Mouse (Mus musculus): ENCODE data around the gene Map1lc3b.

Map1lc3b gene

GRCm38 (mm10) chr8:121590203-121591177 is at the start of gene Map1lc3b:
Gene Map1lc3b (plus strand): TSS chr8:121590361.
- DNase-seq (ENCODE audit: low read depth, low spot score), result peak; percentile 80

DNA sequence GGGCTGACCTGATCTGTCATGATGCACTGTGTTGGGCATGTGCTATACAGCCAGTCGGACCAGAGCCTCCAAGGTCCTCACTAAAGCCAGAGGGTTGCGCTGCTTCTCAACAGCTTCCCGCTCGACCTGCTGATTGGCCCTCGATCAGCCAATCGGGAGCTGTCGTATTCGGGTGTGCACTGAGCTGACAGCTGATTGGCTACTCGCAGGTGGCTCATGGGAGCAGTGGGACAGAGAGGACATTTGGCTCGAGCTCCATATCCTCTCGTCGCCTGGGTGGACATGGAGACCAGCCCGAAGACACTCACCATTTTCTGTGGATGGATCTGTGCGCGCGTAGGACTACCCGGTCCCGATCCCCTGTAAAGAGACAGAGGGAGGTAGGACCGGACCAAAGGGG is 48.3 kb upstream of the Map1lc3b start:
- DNase-seq (ENCODE audit: low read depth, low spot score), result no peak

GRCm38 (mm10) chr8:121542901-121543300 is 47.3 kb upstream of the Map1lc3b start:
- no peak for DNase-seq (ENCODE audit: low read depth, low spot score)

- DNase-seq (ENCODE audit: low read depth, low spot score), result no peak
Observed at GRCm38 (mm10) chr8:121544276-121544785, 45.8 kb upstream of the Map1lc3b start, which contains the start of gene 1700018B08Rik. Gene 1700018B08Rik (minus strand): TSS chr8:121544320.

- no peak for DNase-seq (ENCODE audit: low read depth, low spot score)
Observed at GRCm38 (mm10) chr8:121544936-121545335, 45.2 kb upstream of the Map1lc3b start.

DNA sequence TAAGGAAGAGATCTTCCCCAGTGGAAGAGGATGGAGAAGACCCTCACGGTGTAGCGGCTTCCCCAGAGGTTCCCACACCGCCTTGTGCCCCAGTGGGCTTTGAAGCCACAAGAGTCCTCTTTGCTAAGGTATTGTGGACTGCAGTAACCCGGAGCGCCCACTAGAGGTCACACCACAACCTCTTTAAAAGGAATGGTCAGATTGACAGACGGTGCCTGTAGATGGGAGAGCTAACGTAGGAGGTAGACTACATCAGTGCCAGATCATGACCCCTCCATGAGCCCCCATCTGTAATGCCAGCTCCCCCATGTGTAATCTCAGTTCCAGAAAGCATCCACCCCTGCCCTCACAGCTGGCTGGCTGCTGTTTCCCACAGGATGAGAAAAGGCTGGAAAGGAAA is 43.0 kb upstream of the Map1lc3b start:
- DNase-seq (ENCODE audit: low read depth, low spot score), result peak; percentile 75

DNA sequence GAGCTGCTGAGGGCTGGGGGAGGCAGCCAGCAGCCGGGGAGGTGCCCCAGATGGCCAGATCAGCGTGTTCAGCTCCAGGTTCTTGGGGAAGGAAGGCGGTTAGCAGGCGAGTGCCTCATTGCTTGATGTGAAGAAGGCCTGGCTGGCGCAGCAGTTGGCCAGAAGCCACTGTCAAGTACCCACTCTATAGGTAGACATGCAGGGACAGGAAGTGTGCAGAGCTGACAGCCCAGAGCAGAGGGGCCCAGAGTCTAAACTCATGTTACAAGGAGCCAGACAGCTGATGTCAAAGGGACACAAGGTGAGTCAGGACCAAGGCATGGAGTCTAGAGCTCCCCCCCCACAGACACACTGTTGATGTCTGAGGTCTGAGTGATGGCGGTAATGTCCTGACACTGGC is 40.1 kb upstream of the Map1lc3b start:
- DNase-seq (ENCODE audit: low read depth, low spot score), result no peak

DNA sequence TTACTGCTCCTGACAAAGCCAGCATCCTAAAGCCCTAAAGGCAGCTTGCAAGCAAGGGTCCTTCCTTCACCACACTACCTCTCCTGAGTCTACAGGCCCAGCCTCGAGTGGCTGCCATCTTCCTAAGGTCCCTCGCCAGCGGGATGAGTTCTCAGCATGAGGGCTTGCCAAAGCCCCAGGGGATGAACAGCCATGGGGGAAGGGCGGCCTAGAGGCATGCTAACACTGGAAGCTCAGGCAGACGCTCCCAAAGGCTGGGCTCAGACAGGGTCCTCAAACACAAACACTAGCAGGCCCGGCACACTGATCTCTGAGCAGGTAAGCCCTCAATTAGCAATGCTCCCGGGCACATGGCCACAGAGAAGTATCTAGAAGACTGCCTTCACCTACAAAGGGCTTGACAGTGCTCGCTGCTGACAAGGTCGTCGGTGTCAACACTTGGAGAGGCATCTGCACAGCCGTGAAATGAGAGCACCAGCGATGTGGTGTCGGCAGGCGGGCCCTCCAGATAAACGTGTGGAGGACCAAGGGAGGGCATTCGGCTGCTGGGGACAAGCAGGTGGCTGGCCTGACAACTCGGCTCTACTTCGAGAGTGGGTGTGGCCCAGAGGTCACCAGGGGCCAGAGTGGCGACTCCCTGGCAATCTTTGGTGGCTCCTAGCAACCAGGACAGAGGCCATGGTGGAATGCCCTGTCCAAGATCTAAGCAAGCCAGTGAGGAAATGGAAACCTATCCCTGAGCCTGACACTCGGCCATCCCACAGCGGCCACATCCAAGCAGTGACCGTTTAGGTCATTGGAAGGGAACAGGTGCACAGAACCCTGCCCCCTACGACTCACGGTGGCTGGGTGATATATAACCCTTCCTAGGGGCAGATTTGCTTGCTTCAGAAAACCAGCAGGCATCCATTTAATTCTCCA is 38.8 kb upstream of the Map1lc3b start:
- DNase-seq (ENCODE audit: low read depth, low spot score), result no peak

DNA sequence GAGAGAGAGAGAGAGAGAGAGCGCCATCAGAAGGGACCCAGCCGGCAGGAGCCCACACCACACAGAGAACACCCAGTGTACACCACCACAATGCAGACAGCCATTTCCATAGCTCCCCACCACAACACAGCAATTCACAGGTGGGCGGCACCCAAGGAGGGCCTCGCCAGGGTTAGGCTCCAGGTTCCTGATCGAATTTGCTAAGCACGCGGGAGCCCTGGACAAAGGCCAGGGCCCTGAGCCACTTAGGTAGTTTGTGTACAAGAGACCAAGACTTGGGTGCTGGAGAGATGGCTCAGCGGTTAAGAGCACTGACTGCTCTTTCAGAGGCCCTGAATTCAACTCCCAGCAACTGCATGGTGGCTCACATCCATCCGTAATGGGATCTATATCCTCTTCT is 37.7 kb upstream of the Map1lc3b start:
- no peak for DNase-seq (ENCODE audit: low read depth, low spot score)

- DNase-seq (ENCODE audit: low read depth, low spot score), result no peak
Observed at GRCm38 (mm10) chr8:121553831-121554475, 36.2 kb upstream of the Map1lc3b start.

- no peak for DNase-seq (ENCODE audit: low read depth, low spot score)
Observed at GRCm38 (mm10) chr8:121557746-121558145, 32.4 kb upstream of the Map1lc3b start.

GRCm38 (mm10) chr8:121558538-121558937 is 31.6 kb upstream of the Map1lc3b start:
- no peak for DNase-seq (ENCODE audit: low read depth, low spot score)

DNA sequence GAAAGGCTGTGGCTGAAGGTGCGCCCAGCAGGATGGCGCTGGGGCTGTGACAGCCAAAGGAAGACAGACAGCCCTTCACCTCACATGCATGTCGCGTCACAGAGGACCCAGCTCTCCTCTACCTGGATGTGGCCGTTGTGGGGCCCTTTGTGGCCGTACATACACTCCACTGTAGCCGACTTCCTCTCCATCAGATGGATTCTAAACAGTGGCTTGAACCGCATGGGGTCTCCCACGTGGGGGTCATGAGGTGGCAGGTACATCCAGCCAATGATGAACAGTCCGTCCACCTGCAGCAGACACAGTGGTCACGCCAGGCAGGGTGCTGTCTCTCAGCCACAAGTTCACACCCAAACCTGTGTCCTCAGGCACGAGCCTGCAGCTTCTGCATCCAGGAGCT is 30.4 kb upstream of the Map1lc3b start:
- DNase-seq (ENCODE audit: low read depth, low spot score), result no peak

GRCm38 (mm10) chr8:121560432-121561100 is 29.6 kb upstream of the Map1lc3b start:
- DNase-seq (ENCODE audit: low read depth, low spot score), result no peak

DNA sequence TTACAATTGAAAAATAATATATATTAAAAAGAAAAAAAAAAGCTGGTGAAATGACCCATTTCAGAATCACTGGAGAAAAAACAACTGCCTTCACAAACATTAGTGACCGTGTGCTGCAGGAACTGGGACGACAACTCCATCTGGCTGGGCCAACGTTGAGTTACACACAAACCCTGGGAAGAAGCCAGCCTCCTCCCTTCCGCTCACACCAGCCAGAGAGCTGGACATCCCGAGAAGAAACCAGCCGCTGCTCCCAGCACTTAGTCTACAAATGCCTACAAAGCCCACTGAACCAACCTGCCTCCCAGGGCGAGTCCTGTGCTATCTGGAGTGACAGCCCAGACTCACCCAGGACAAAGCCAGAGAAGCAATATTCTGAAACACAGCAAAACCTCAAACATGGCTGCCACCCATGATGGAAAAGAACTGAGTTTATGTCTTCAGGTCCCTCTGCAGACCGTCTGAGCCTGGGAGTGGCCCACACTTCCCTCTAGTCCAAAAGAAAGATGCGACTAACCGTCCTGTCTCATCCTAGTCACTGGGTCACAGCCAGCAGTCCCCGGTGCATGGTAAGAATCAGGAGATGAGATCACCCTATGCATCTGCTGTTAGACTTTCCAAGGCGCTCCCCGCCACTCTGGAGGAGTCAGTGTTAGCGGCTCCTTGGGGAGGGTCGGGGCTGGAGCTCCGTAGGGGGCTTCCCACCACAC is 28.4 kb upstream of the Map1lc3b start:
- DNase-seq (ENCODE audit: low read depth, low spot score), result no peak

- no peak for DNase-seq (ENCODE audit: low read depth, low spot score)
Observed at GRCm38 (mm10) chr8:121562941-121563351, 27.2 kb upstream of the Map1lc3b start.

GRCm38 (mm10) chr8:121563701-121564100 is 26.5 kb upstream of the Map1lc3b start:
- no peak for DNase-seq (ENCODE audit: low read depth, low spot score)

- DNase-seq (ENCODE audit: low read depth, low spot score), result no peak
Observed at GRCm38 (mm10) chr8:121568321-121568720, 21.8 kb upstream of the Map1lc3b start.

DNA sequence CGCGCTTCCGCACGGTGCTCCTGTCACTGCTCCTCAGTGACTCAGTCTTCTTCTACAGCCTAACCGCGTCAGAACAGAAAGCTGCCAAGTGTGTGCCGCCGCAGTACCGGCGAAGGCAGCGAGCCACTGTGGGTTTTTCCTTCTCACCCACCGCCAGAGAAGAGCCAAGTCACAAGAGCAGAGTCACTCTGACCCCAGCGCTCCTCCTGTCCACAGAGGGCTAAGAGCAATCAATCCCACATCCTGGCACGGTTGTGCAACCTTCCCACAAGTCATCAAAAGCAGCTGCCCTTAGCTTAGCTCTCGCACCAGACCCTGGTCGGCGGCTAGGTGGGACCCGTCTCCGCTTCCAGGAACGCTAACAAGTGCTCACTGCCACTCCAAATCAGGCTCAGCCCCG is 19.8 kb upstream of the Map1lc3b start:
- DNase-seq (ENCODE audit: low read depth, low spot score), result no peak

- no peak for DNase-seq (ENCODE audit: low read depth, low spot score)
Observed at GRCm38 (mm10) chr8:121570801-121571200, 19.4 kb upstream of the Map1lc3b start.

Data from 3T3-L1 (cell line).